Comparison of ENCODE assay signal across 8 mouse cellular contexts in the genomic region with DNA sequence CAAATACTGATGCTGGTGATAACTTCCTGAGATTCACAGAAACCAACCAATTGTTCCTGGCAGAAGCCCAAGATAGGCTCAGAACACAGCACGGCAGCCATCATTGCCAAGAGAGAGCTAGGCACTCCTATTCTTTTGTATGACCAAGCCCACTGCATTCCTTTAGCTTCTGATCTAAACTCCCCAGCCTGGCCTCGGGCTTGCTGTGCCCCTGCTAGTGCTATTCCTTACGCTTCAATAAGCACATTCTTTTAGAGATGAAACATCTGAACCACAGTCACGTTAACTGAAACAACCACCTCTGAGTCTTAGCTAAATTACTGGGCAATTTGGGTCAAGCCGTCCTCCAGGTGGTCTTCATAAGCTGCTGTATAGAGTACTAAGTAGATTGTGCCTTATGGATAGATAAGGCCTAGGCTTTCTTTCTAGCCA. TPM values are rescaled to one million over a fixed set of nuclear protein-coding genes. Genes with fewer than 3 reads are reported as not detected.
A peak's percentile ranks its signal among the peaks of the same experiment; 100 is the strongest.
DNase-seq lines count a peak whose midpoint lies in the region; ATAC-seq and TF ChIP-seq lines count a peak whose summit lies in the region.

No protein-coding gene starts in this region.

- H3K27me3 ChIP-seq in neural tube, embryonic 13.5 days, result no peaks in the 10 kb centered on the region

- WGBS in neural tube, embryonic 13.5 days, result 11% methylated on average over 5 of the region's 5 CpGs

- H3K36me3 ChIP-seq in neural tube, embryonic 13.5 days, result peaks cover 91% of the 10 kb centered on the region

- no peak overlapping the region for H3K9ac ChIP-seq in neural tube, embryonic 13.5 days

- peak; percentile 86 for ATAC-seq in neural tube, embryonic 13.5 days (ENCODE audit: low read depth)

- DNase-seq in frontal cortex, postnatal 36 days (ENCODE audit: low spot score in 2 of 2), result peak; percentile 30 to 55
- no peak for DNase-seq in frontal cortex, postnatal 10 days (ENCODE audit: low spot score in 2 of 2)
- DNase-seq in embryo, embryonic 10.5 days (ENCODE audit: low spot score), result peak; percentile 57
- DNase-seq in layer of hippocampus, adult 2 months (ENCODE audit: low spot score in 2 of 2), result peak; percentile 55 to 72
- no peak for DNase-seq in thymus, adult 18-20 months
- DNase-seq in spleen, postnatal 36 days (ENCODE audit: low spot score in 2 of 2), result no peak
- no peak for DNase-seq in thymus, postnatal 10 days (ENCODE audit: low spot score in 2 of 2)

- H3K27ac ChIP-seq in layer of hippocampus, adult 2 months, result peak overlapping the region; percentile 89
- peak overlapping the region; percentile 69 for H3K27ac ChIP-seq in neural tube, embryonic 13.5 days (replicated peaks)

- H3K4me2 ChIP-seq in neural tube, embryonic 13.5 days, result no peak overlapping the region

- H3K4me1 ChIP-seq in neural tube, embryonic 13.5 days (replicated peaks), result peaks cover 24% of the 10 kb centered on the region

- no peaks in the 10 kb centered on the region for H3K9me3 ChIP-seq in neural tube, embryonic 13.5 days

- TF ChIP-seq CTCF in layer of hippocampus, adult 2 months (conservative IDR thresholded peaks at IDR 0.05), result no peak

- H3K4me3 ChIP-seq in layer of hippocampus, adult 2 months, result no peak overlapping the region
- H3K4me3 ChIP-seq in neural tube, embryonic 13.5 days, result no peak overlapping the region

RNA-seq across cellular contexts. Expression of gene Pgd, which starts 53.5 kb away (rescaled TPM):
- 10 to 100 TPM; 30.8 to 32.0 TPM for total RNA-seq in layer of hippocampus, adult 2 months (2021)
- 114 and 117 TPM in 2 replicates for polyA plus RNA-seq in neural tube, embryonic 13.5 days (2015; fragmentation: Nextera tagmentation; extraction: Ambion mirVana)

Comparison
In these comparisons a context has a peak if more than half of its experiments do, and no peak if none do; other contexts are left out.
1. DNase-seq: peak in frontal cortex, postnatal 36 days (2 of 2), embryo, embryonic 10.5 days (single experiment) and layer of hippocampus, adult 2 months (2 of 2); none in frontal cortex, postnatal 10 days (0 of 2), thymus, adult 18-20 months (0 of 2), spleen, postnatal 36 days (0 of 2) and thymus, postnatal 10 days (0 of 2).